Mouse (Mus musculus) thymus, adult 2 months (tissue): ENCODE results near the gene Commd3.

ENCODE experiments used
- CTCF ChIP-seq: fragments of 200-500 bp; IDR thresholded peaks from 2 replicates; pipeline ENCODE4 v1.5.1; 2012; ENCODE audit warnings: mild to moderate bottlenecking, control low read depth, low read length, moderate library complexity, borderline replicate concordance; ENCODE audit not compliant: control insufficient read depth, poor library complexity, insufficient read depth; ENCODE audit errors: extremely low read depth
- POLR2A ChIP-seq: fragments of 200-500 bp; IDR thresholded peaks from 2 replicates; pipeline ENCODE4 v1.6.1; 2012; ENCODE audit warnings: mild to moderate bottlenecking, low read length, control low read depth, moderate library complexity; ENCODE audit not compliant: control insufficient read depth, poor library complexity, insufficient read depth; ENCODE audit errors: extremely low read depth

- no peak for TF ChIP-seq POLR2A
- no peak for TF ChIP-seq CTCF
Observed at GRCm38 (mm10) chr2:18674193-18674902, 2.2 kb downstream of the Commd3 start.
